Mouse (Mus musculus) midbrain, embryonic 10.5 days (tissue): ENCODE data around the gene Dlx5. TPM values are rescaled to one million over a fixed set of nuclear protein-coding genes. Genes with fewer than 3 reads are reported as not detected.

ENCODE experiments used
- DNase-seq: peaks from one replicate; pipeline ENCODE4 v3.0.0-alpha.2; 2017; ENCODE audit warnings: low spot score
- H3K27ac ChIP-seq: fragments of 300-500 bp; sonication (generic); replicated peaks from 2 replicates; pipeline ENCODE4 v1.5.1; 2016; ENCODE audit warnings: mild to moderate bottlenecking
- H3K27me3 ChIP-seq: fragments of 300-500 bp; sonication (generic); 2 replicates; pipeline ENCODE4 v1.6.1; 2016; ENCODE audit warnings: low read depth, mild to moderate bottlenecking; ENCODE audit not compliant: poor library complexity, severe bottlenecking
- H3K36me3 ChIP-seq: fragments of 300-500 bp; sonication (generic); 2 replicates; pipeline ENCODE4 v1.6.1; 2016; ENCODE audit warnings: mild to moderate bottlenecking, moderate library complexity
- H3K4me1 ChIP-seq: fragments of 300-500 bp; sonication (generic); 2 replicates; pipeline ENCODE4 v1.6.1; 2016
- H3K4me3 ChIP-seq: fragments of 300-500 bp; sonication (generic); 2 replicates; pipeline ENCODE4 v1.5.1; 2016; ENCODE audit warnings: mild to moderate bottlenecking, moderate library complexity
- H3K9me3 ChIP-seq: fragments of 300-500 bp; sonication (generic); replicated peaks from 2 replicates; pipeline ENCODE4 v1.6.1; 2016; ENCODE audit warnings: mild to moderate bottlenecking
- WGBS: fragments of 180-500 bp; shearing (Covaris S2); methylation state at CpG from one replicate; pipeline ENCODE4 v1.1.7; 2016; 5-methylcytosine and 5-hydroxymethylcytosine counted together
- polyA plus RNA-seq: library from polyadenylated mRNA; unstranded; fragments of >200 nt; fragmentation: Nextera tagmentation; extraction: Ambion mirVana; gene quantifications from 2 replicates; pipeline ENCODE4 v1.2.1, GENCODE M21; 2016

Dlx5 gene
- 4.5 and 8.9 TPM in 2 replicates for polyA plus RNA-seq

- 0 out of 2 replicates have a peak within 1 kb of the TSS, but pooled peaks have one; percentile 42 for H3K27ac ChIP-seq
- DNase-seq: peak; percentile 74
- H3K4me1 ChIP-seq: peaks cover 43% of the 10 kb centered on the region
- no peaks in the 10 kb centered on the region for H3K9me3 ChIP-seq
- H3K36me3 ChIP-seq: no peaks in the 10 kb centered on the region
- WGBS: under 1% methylated on average over 40 of the region's 42 CpGs
- peaks cover 84% of the 10 kb centered on the region for H3K27me3 ChIP-seq
- peak within 1 kb of the TSS; percentile 54 for H3K4me3 ChIP-seq
Measured at GRCm38 (mm10) chr6:6881638-6882190, at the start of gene Dlx5. Gene Dlx5 (minus strand): TSS chr6:6882085.

DNA sequence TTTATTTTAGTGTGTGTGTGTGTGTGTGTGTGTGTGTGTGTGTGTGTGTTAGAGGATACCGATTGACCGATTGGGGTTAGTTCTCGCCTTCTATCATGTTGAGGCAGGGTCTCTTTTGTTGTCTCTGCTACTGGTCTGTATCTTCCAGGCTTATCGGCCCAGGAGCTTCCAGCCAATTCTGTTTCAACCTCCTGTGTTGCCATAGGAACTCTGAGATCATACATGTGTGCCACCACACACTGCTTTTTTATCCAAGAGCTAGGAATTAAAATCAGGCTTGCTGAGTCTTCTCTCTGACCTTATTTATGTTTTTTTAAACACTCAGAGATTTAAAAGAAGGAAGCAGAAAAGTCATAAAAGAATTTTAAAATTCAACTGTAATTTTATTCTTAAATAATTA, 49.6 kb upstream of the Dlx5 start:
- no peak overlapping the region for H3K27ac ChIP-seq
- H3K27me3 ChIP-seq: no peaks in the 10 kb centered on the region
- no peaks in the 10 kb centered on the region for H3K9me3 ChIP-seq
- DNase-seq: no peak
- 89% methylated on average over 4 of the region's 4 CpGs for WGBS
- no peaks in the 10 kb centered on the region for H3K4me1 ChIP-seq
- no peaks in the 10 kb centered on the region for H3K36me3 ChIP-seq
- H3K4me3 ChIP-seq: no peak overlapping the region

DNA sequence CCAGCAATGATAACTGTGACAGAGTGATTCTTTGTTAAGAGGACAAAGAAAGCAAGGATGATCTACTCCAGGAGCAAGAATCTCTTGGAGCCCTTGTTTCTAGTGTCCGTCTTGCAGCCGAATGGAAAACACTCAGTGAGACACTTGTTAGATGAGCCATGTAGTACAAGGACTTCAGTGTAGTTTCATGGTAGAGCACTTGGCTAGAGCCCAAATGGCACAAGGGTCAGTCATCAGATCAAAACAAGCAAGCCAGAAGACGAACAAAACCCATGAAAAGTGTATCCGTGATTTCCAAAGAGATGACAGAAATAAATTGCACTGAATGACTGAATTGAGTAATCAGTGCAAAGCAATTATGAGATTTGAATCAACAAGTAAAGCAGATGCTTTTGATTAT, 48.9 kb upstream of the Dlx5 start:
- Histone ChIP-seq H3K4me3 (no peak overlapping the region), H3K27ac (no peak overlapping the region), H3K27me3 (no peaks in the 10 kb centered on the region), H3K9me3 (no peaks in the 10 kb centered on the region), H3K36me3 (no peaks in the 10 kb centered on the region), H3K4me1 (no peaks in the 10 kb centered on the region)
- no peak for DNase-seq
- 91% methylated on average over 4 of the region's 4 CpGs for WGBS

DNA sequence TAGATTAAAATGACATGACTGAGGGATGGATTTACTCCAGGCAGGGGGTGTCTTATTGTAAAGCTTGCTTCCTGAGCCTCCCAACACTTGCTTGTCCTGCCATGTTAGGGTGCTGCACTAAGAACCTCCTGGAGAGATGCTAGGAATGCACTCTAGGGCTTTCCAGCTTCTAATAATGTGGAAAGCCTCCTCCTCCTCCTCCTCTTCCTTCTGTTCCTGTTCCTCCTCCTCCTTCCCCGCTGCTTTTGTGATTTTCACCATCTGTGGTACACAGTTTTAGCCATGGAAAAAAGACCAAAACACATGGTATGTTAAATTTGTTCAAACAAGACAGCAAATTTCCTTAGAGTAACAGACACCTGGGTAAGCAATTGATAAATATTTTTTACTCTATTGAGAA, 43.4 kb upstream of the Dlx5 start:
- WGBS: 69% methylated on average over 1 of the region's 1 CpGs
- no peaks in the 10 kb centered on the region for H3K9me3 ChIP-seq
- DNase-seq: no peak
- no peak overlapping the region for H3K4me3 ChIP-seq
- H3K27ac ChIP-seq: no peak overlapping the region
- no peaks in the 10 kb centered on the region for H3K27me3 ChIP-seq
- no peaks in the 10 kb centered on the region for H3K36me3 ChIP-seq
- H3K4me1 ChIP-seq: no peaks in the 10 kb centered on the region

DNA sequence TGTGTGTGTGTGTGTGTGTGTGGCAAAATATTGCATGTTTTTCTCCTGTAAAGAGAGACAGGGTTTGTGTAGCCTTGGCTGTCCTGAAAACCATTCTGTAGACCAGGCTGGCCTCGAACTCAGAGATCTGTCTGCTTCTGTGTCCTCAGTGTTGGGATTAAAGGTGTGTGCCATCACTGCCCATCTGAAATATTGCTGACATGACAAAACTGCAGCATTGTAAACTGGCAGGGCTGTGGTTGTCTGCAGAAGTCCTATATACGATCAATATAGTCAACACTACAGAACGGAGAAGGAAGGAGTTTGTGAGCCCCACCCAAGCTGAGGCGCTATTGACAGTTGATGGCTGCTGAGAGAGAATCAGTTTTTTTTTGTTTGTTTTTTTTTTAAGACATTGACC, 35.4 kb upstream of the Dlx5 start:
- Histone ChIP-seq H3K36me3 (no peaks in the 10 kb centered on the region), H3K4me1 (no peaks in the 10 kb centered on the region), H3K27ac (no peak overlapping the region), H3K27me3 (no peaks in the 10 kb centered on the region), H3K9me3 (no peaks in the 10 kb centered on the region), H3K4me3 (no peak overlapping the region)
- no peak for DNase-seq
- 92% methylated on average over 4 of the region's 4 CpGs for WGBS

DNA sequence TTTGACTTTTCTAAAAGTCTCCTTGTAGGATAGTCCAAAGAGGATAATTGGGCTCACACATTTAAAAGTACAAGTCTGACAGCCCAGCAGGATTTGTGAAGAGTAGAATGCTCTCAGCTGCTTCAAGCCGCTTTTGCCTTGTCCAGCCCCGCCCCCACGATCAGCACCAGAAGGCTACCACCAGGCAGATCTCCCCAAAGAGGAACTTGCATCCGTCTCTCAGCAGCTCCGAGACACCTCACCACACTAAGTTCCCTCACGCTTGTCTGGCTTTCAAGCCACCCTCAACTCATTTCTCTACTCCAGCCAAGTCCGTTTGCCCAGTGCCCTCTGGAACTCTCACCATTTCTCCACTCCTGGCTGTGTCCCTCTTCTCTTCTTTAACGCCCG, 33.6 kb upstream of the Dlx5 start:
- no peak overlapping the region for H3K27ac ChIP-seq
- no peaks in the 10 kb centered on the region for H3K36me3 ChIP-seq
- H3K4me1 ChIP-seq: no peaks in the 10 kb centered on the region
- H3K27me3 ChIP-seq: no peaks in the 10 kb centered on the region
- no peak for DNase-seq
- 54% methylated on average over 9 of the region's 9 CpGs for WGBS
- H3K9me3 ChIP-seq: no peaks in the 10 kb centered on the region
- H3K4me3 ChIP-seq: no peak overlapping the region

DNA sequence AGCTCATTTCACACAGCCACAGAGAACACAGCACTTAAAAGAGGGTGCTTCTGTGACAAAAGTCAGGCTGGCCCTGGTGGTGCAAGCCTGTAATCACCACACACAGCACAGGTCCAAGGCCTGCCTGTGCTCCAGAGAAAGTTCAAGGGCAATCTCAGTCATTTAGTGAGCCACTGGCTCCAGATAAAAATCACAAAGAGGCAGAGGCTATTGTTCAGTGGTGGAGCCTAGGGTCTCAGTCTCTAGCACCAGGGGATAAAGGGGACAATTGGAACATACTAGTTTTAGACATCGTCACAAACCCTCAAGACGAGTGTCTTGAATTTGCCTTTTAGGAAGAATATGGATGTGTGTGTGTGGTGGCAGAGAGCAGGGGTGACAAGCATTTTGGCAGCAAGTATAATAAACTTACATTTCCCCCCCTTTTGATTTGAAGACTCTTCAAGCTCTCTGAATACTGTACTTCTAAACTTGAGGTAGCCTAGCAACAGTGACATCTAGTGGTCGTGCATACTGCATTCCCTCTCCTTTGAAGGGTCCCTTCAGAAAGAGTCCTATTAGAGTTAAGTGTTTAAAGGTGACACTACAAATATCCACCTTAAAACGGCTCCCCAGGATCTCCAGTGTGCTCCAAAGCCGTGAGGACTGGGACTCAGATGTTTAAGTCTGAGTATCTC, 33.1 kb upstream of the Dlx5 start:
- no peak overlapping the region for H3K27ac ChIP-seq
- H3K27me3 ChIP-seq: no peaks in the 10 kb centered on the region
- DNase-seq: peak; percentile 25
- no peaks in the 10 kb centered on the region for H3K9me3 ChIP-seq
- no peak overlapping the region for H3K4me3 ChIP-seq
- 41% methylated on average over 5 of the region's 5 CpGs for WGBS
- H3K4me1 ChIP-seq: no peaks in the 10 kb centered on the region
- no peaks in the 10 kb centered on the region for H3K36me3 ChIP-seq

- no peak for DNase-seq
- Histone ChIP-seq H3K9me3 (no peaks in the 10 kb centered on the region), H3K4me1 (no peaks in the 10 kb centered on the region), H3K36me3 (no peaks in the 10 kb centered on the region), H3K27me3 (no peaks in the 10 kb centered on the region), H3K27ac (no peak overlapping the region), H3K4me3 (no peak overlapping the region)
- 93% methylated on average over 1 of the region's 1 CpGs for WGBS
Measured at GRCm38 (mm10) chr6:6914304-6914703, 32.4 kb upstream of the Dlx5 start.

GRCm38 (mm10) chr6:6909586-6909985, 27.7 kb upstream of the Dlx5 start:
- Histone ChIP-seq H3K36me3 (no peaks in the 10 kb centered on the region), H3K4me1 (no peaks in the 10 kb centered on the region), H3K9me3 (no peaks in the 10 kb centered on the region), H3K4me3 (no peak overlapping the region), H3K27me3 (no peaks in the 10 kb centered on the region), H3K27ac (no peak overlapping the region)
- WGBS: 90% methylated on average over 8 of the region's 8 CpGs
- DNase-seq: no peak

DNA sequence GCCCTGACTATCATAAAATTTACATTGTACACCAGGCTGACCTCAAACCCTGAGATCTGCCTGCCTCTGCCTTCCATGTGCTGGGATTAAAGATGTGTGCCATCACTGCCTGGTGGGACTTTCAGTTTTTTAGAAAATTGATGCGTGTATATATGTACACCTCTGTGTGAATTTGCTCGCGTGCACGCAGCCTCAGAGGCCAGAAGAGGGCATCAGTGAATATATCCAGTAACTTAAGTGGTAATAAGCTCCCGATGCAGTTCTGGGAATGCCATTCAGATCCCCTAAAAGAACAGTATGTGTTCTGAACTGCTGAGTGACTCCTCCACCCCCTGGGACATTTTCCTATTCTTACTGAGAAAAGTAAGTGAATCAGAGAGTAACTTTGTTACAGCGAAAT, 8.2 kb upstream of the Dlx5 start:
- Histone ChIP-seq H3K27ac (no peak overlapping the region), H3K4me1 (no peaks in the 10 kb centered on the region), H3K27me3 (peaks cover under 1% of the 10 kb centered on the region; the same call in 1 of the 2 replicates), H3K36me3 (no peaks in the 10 kb centered on the region), H3K4me3 (no peak overlapping the region), H3K9me3 (no peaks in the 10 kb centered on the region)
- no peak for DNase-seq
- WGBS: 72% methylated on average over 6 of the region's 6 CpGs

DNA sequence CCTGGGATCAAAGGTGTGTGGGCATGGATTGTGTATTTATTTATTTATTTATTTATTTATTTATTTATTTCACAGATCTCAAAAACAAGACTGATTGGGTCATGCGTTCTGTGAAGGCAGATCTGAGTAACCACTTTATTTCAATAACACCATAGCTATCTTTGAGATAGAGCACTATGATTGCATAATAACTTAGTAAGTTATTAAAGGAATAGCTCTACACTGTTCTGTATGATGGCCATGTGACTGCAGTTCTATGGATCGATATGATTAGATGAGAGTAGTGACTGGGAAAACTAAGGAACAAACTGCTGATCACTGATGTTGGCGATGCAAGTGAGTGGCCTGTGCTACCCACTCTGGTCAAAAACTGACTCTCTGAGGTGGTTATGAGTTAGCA, 4.3 kb upstream of the Dlx5 start:
- peaks cover 16% of the 10 kb centered on the region for H3K4me1 ChIP-seq
- no peak overlapping the region for H3K27ac ChIP-seq
- no peak overlapping the region for H3K4me3 ChIP-seq
- 93% methylated on average over 3 of the region's 3 CpGs for WGBS
- no peaks in the 10 kb centered on the region for H3K36me3 ChIP-seq
- DNase-seq: no peak
- peaks cover 39% of the 10 kb centered on the region for H3K27me3 ChIP-seq
- H3K9me3 ChIP-seq: no peaks in the 10 kb centered on the region

DNA sequence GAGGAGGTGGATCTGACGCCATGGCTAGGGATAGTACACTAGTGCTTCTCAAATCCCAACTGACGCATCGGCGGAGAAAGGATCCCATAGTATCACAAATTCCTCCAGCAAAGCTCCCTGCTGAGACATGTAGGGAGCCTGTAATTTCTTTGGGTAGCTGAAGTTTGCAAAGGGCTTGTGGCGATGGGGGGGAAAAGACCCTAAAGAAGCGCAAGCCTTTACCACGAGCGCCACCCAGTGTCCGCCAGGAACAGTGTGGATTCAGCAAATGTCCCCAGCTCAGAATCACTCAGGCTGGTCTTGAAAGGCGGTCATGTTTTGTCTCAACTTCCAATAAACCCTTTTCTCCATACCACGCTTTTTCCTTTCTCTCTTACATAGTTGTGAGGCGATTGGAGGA, 3.0 kb upstream of the Dlx5 start:
- H3K36me3 ChIP-seq: no peaks in the 10 kb centered on the region
- 2% methylated on average over 12 of the region's 12 CpGs for WGBS
- H3K27me3 ChIP-seq: peaks cover 52% of the 10 kb centered on the region
- H3K9me3 ChIP-seq: no peaks in the 10 kb centered on the region
- peak; percentile 74 for DNase-seq
- no peak overlapping the region for H3K4me3 ChIP-seq
- peaks cover 27% of the 10 kb centered on the region for H3K4me1 ChIP-seq
- no peak overlapping the region for H3K27ac ChIP-seq

DNA sequence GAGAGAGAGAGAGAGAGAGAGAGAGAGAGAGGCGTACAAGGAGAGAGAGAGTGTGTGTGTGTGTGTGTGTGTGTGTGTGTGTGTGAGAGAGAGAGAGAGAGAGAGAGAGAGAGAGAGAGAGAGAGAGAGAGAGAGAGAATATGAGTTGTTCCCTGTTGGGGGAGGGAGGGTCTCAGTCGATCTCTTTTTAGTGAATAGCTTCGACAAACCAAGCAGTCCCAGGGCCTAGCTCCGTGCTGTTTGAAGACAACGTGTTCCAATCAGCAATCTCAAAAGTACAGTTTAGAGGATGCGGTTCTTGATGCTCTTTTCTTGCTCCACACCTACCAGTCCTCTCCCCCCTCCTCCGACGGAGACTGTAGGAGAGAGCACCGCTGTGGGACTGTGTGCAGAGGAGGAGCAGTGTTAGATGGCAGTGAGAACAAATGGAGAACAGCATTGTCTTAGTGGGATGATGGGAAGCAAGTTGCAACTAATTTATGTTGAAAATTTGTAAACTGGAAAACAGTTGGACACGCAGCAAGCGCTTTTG, 447 bp upstream of the Dlx5 start:
- H3K27ac ChIP-seq: no peak overlapping the region
- H3K36me3 ChIP-seq: no peaks in the 10 kb centered on the region
- H3K27me3 ChIP-seq: peaks cover 78% of the 10 kb centered on the region
- no peaks in the 10 kb centered on the region for H3K9me3 ChIP-seq
- 3% methylated on average over 10 of the region's 11 CpGs for WGBS
- peak overlapping the region; percentile 54 for H3K4me3 ChIP-seq
- DNase-seq: peak; percentile 16
- peaks cover 43% of the 10 kb centered on the region for H3K4me1 ChIP-seq
